Mouse (Mus musculus) heart, adult 8-10 months (tissue): Measurements from ENCODE around the gene Nmt1. TPM values are rescaled to one million over a fixed set of nuclear protein-coding genes. Genes with fewer than 3 reads are reported as not detected.

ENCODE experiments used
- DNase-seq: peaks from one replicate; pipeline ENCODE4 v3.0.0; 2022; ENCODE audit warnings: low spot score
- total RNA-seq, 4 experiments: library from RNA; stranded (reverse); gene quantifications; 2 replicates each; pipeline ENCODE4 v1.2.4; 2022

Gene Nmt1
- total RNA-seq, 4 experiments from 2014 or later = 67.2 to 74.7 (median 70.0) TPM

DNA sequence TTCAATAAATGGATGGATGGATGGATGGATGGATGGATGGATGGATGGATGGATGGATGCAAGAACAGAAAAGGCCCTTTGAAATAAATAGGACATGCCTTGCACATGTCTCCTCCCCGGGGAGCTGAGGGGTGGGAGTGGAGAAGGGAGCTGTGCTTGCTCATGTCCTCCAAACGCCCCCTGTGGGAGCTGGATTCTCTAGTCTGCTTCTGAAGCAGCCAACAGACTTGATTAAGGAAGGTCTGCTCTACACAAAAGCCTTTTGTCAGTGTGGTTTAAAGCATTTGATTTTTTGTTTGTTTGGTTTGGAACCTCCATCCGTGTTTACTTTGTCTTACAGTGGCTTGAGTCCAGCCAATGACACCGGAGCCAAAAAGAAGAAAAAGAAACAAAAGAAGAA lies 14.8 kb downstream of the Nmt1 start:
- DNase-seq = no peak

DNA sequence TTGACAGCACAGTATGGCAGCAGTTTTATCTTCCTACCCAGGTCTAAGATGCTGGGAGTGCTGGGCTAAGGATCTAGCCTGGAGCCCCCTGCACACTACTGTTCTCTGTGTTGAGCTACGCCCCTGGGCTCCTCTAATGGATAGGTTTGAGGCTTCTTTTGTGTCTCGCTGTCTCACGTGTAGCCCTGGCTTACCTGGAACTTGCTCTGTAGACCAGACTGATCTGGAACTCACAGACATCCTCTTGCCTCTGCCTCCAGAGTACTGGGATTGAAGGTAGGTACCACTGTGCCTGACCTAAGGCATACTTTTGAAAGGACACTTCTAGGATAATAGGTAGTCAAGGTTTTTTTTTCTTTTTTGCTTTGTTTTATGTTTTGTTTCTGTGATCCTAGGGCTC lies 16.0 kb downstream of the Nmt1 start:
- no peak for DNase-seq

DNA sequence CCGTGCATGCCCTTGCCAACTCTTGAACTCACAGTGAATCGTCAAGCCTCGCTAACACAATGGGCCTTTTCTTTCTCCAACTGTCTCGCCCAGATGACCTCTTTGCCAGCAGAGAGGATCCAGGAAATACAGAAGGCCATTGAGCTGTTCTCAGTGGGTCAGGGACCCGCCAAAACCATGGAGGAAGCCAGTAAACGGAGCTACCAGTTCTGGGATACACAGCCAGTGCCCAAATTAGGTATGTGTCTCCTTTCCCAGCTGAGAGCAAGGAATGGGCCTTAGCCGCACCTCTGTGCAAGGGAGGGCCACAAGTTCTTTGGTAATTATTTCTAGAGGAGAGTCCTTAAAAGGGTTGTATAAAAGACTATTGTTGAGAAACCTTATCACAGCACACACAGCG lies 18.3 kb downstream of the Nmt1 start:
- DNase-seq = no peak

- no peak for DNase-seq
These were observed 21.6 kb downstream of the Nmt1 start for GRCm38 (mm10) chr11:103049611-103050010.

DNA sequence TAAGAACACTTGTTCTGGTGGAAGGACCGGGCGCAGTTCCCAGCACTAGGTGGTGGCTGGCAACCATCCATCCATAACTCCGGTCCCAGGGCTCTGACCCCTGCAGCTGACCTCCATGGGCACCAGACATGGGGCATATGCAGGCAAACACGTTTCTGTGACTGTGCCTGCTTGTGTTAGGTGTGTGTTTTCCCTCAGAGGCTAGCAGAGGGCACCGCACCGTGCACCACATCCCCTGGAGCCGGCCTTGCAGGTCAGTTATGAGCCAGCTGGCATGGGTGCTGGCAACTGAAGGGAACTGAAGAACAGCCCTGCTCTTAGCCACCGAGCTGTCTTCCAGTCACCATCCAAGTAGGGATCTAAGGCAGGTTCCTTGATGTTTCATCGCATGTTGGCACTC lies 22.2 kb downstream of the Nmt1 start:
- no peak for DNase-seq

GRCm38 (mm10) chr11:103051249-103051691 lies 23.3 kb downstream of the Nmt1 start:
- peak; percentile 85 for DNase-seq

GRCm38 (mm10) chr11:103052078-103052477 lies 24.1 kb downstream of the Nmt1 start:
- no peak for DNase-seq

DNA sequence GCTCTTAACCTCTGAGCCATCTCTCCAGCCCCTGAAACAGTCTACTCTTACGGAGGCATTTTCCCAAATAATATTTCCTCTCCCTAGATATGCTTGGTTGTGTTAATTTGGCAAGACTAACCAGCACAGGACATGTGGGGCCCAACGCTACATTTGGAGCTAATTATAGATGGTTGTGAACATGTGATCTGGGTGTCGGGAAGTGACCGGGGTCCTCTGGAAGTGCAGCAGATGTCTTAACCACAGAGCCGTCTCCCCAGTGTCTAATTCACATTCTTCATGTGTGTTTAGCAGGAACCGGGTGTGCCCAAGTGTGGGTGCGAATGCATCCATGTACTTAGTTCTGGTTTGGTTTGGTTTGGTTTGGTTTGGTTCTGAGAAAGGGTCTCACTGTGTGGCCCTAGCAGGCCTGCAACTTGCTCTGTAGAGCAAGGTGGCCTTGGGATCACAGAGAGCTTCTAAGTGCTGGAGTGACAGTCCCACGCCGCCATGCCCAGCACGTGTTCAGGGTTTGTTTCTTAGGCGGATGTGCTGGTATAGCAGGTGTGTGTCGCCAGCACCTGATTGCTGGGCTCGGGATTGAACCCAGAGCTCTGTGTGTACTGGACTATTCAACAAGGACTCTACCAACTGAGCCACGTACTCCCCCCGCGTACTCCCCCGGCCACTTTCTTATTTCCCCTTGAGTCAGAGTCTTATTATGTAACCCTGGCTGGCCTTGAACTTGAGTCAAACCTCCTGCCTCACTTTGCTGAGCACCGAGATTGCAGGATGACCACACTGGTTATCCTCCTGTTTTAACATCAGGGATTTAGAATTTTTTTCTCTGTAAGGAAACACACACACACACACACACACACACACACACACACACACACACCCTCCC lies 25.4 kb downstream of the Nmt1 start:
- no peak for DNase-seq

DNA sequence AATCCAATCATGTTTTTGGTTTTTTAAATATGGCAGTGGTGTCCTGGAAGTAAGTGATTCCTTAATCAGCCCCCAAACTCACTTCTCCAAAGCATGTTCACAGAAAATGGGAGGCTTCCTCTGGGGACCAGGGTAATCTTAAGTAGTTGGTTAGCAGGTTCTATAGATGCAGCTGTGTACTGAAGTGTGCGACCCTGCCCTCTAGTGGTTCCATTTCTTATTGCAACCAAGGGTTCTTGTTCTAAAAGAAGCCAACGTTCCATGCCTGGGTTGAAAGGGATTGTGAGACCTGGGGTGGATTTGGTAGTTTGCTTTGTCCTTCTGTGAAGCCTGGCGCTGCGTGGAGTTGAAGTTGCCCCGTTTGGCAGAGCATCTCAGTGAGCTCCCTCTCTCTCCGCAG lies 26.8 kb downstream of the Nmt1 start:
- peak; percentile 83 for DNase-seq

DNA sequence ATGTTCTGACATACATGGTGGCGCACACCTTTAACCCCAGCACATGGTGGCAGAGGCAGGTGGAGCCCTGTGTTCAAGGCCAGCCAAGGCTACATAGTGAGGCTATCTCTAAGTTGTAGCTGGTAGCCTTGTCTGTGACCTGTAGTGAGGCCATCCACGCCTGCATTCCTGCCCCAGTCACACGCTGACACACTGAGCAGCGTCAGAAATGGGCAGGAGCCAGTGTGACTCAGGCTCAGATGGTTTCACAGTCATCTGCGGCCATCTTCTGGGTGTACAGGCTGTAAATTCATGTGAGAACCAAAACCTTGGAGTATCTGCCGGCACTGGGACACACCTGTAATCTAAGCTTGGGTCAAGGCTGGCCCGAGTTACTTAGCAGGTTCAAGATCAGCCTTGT lies 28.6 kb downstream of the Nmt1 start:
- no peak for DNase-seq

GRCm38 (mm10) chr11:103058499-103059085 lies 30.6 kb downstream of the Nmt1 start:
- DNase-seq = no peak

- DNase-seq = no peak
These were observed 38.4 kb downstream of the Nmt1 start for GRCm38 (mm10) chr11:103066191-103067050.

GRCm38 (mm10) chr11:103067051-103067361 lies 39.0 kb downstream of the Nmt1 start:
- DNase-seq = no peak

DNA sequence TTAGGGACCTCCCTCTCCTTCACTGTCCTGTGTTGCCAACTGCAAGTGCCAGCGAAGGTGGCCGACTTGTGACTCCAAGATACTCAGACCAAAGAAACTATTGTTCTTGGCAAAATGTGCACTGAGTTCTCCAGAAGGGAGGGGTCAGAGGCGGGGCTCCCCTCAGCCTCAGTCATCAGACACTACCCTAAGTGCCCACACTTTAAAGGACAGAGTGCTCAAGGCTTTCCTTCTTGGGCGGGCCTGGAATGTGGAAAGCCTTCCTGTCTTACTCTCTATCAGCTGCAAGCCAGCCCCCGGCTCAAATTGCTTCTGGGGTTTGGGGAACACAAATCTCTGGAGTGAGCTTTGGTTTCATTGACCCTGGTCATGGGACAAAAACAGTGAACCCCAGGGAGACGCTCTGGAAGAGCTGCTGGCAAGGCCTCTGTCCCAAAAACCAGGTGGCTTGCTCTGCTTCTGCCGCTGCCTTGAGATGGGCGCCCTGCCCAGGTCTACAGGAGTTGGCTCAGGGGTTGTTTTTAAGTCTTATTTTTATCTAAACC lies 39.5 kb downstream of the Nmt1 start:
- DNase-seq = no peak

DNA sequence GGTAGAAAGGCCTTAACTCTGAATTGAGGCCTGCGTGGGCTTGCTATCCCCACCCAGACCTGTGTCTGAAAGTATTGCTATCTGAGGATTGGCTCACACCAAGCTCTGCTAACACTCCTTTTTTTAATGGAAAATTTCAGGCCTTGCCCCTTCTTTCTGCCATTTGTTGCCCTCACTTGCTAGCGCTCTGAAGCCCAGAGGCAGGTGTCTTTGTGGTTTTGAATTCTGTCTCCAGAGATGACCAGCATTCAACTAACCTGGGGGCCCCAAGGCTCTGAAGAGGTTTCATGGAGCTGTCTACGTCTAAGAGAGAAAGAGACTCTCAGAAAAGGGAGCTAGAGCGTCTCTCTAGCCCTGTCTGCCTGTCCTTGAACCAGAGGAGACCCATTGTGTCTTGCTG lies 40.3 kb downstream of the Nmt1 start:
- DNase-seq = no peak

DNA sequence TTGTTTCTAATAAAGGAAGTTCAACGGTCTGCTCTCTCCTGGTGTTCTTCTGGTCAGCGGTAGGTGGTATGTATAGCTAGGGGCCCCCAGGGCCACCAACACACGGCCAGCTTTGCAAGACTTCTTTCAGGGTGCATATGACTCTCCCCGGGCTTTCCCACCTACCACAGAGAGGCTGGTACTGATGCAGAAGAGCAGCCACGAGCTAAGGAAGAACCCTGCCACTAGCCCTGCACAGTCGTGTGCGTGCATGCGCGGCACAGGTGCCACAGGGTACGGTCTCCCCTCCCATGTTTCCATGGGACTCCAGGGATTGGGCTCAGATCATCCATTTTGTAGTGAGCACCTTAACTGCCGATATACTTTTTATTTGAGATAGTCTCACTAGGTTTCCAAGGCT lies 40.9 kb downstream of the Nmt1 start:
- DNase-seq = no peak

GRCm38 (mm10) chr11:103069731-103070130 lies 41.7 kb downstream of the Nmt1 start:
- no peak for DNase-seq

DNA sequence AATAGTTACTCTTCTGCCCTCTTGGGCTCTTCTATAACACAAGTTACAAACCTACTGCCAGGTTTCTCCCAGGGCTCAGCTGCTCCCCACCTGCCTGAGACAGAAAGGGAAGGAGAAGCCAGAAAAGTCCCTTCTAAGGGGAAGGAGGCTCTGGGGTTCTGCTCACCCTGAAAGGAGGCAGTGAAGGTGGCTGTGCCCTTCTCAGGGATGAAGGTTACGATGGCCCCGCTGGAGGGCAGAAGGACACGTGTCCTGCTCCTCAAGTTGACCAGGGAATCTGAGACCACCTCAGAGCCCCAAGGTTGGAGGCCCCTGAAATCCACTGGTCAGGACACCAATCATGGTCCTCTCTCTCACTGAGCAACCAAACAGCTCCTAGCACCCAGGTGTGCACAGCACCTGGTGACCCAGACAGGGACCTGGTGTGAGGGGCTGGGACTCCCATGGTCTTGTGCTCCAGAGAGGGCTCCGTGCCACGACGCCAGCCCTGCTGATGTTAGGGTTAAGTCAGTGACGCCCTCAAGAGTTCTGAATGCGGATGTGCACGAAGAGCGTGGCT lies 42.4 kb downstream of the Nmt1 start:
- DNase-seq = no peak

DNA sequence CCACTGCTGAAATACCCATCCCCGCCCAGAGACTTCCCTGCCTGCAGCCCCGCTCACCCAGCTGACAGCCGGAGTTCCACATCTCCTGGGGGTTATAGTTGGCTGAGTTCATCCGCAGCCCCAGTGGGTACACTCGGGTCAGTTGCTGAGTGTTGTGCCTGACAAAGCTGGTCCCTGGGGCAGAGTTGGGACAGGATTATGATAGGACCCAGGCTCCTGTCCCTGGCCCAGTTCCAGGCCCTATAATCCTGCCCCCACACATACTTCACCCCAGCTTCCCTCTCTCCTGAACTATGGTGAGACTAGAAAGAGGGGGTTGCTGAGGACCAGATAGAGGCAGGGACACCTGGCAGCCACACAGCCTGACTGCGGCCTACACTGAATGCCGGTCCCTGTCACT lies 45.7 kb downstream of the Nmt1 start:
- DNase-seq = no peak

- no peak for DNase-seq
These were observed 46.2 kb downstream of the Nmt1 start for GRCm38 (mm10) chr11:103074121-103074650.

- DNase-seq = no peak
These were observed 46.9 kb downstream of the Nmt1 start for GRCm38 (mm10) chr11:103074796-103075323.
